Mouse (Mus musculus): ENCODE data around the gene Tbc1d24. TPM values are rescaled to one million over a fixed set of nuclear protein-coding genes. Genes with fewer than 3 reads are reported as not detected.

Tbc1d24 gene
- total and polyA plus RNA-seq, 3 experiments, result 4.2 to 6.6 (median 4.5) TPM

DNA sequence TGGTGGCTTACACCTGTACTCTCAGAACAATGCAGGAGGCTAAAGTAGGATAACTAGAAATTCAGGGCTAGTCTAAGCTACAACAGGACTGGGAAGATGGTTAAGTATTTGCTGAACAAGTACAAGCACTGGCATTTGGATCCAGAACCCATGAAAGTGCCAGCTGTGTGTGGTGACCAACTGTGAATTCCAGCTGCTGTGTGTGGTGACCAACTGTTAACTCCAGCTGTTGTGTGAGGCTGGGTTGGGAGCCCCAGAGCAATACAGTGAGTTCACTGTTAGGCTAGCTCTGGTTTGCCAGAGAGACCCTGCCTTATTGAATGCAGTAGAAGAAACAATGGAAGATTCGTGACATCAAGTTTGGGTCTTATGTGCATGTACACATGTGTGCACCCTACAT is 31.1 kb upstream of the Tbc1d24 start:
- H3K9ac ChIP-seq (ENCODE audit: insufficient read depth, low read depth), result no peak overlapping the region
- no peak overlapping the region for H3K4me3 ChIP-seq (replicated peaks in 1 of 3; ENCODE audit: low read depth in 2 of 3, low read length in 2 of 3, poor library complexity in 1 of 3)
- no peak for TF ChIP-seq E2F4 (IDR thresholded peaks at IDR 0.05; ENCODE audit: insufficient replicate concordance, low read depth, low read length)
- TF ChIP-seq GABPA (IDR thresholded peaks at IDR 0.05; ENCODE audit: insufficient replicate concordance, low read depth, low read length), result no peak
- TF ChIP-seq EP300 (IDR thresholded peaks at IDR 0.05; ENCODE audit: low read length), result no peak
- no peak for TF ChIP-seq CHD2 (IDR thresholded peaks at IDR 0.05; ENCODE audit: low read length)
- TF ChIP-seq RAD21 (IDR thresholded peaks at IDR 0.05; ENCODE audit: low read depth, low read length), result no peak
- TF ChIP-seq IRF4 (IDR thresholded peaks at IDR 0.05; ENCODE audit: low read depth, low read length), result no peak
- no peak for TF ChIP-seq BHLHE40 (IDR thresholded peaks at IDR 0.05; ENCODE audit: low read depth, low read length)
- TF ChIP-seq ZKSCAN1 (IDR thresholded peaks at IDR 0.05; ENCODE audit: borderline replicate concordance, low read depth, low read length), result no peak
- no peak for TF ChIP-seq MAZ (IDR thresholded peaks at IDR 0.05; ENCODE audit: low read depth, low read length)
- no peak for TF ChIP-seq TCF12 (IDR thresholded peaks at IDR 0.05; ENCODE audit: low read depth, low read length)
- TF ChIP-seq TBP (conservative IDR thresholded peaks at IDR 0.05; ENCODE audit: low read depth, low read length), result no peak
- no peak for TF ChIP-seq USF2 (conservative IDR thresholded peaks at IDR 0.05; ENCODE audit: low read depth, low read length)
- no peak for TF ChIP-seq POLR2A (IDR thresholded peaks at IDR 0.05; ENCODE audit: low read depth, low read length)
- H3K79me2 ChIP-seq (replicated peaks; ENCODE audit: control insufficient read depth, extremely low read depth, insufficient read depth, poor library complexity, severe bottlenecking), result no peaks in the 10 kb centered on the region
- H3K27me3 ChIP-seq (replicated peaks), result no peaks in the 10 kb centered on the region
- no peak overlapping the region for H3K4me2 ChIP-seq (ENCODE audit: insufficient read depth, low read depth, poor library complexity, severe bottlenecking)
- H3K4me1 ChIP-seq (ENCODE audit: control insufficient read depth in 1 of 2, insufficient read depth in 2 of 2), result peaks cover 0 to 8% of the 10 kb centered on the region in 2 experiments; a peak in 1 of 4 replicates
- in situ Hi-C loops (cut with MboI; ENCODE audit: low pct_ligation_motif_present, low pct_unique_long_range_greater_than_20kb, low sequenced_read_pairs), result no loop called here
- DNase-seq (ENCODE audit: extremely low read depth), result no peak
- H3K27ac ChIP-seq (ENCODE audit: insufficient read depth, low read depth), result no peak overlapping the region
- peaks cover 80 to 97% of the 10 kb centered on the region in 2 experiments for H3K36me3 ChIP-seq (replicated peaks in 1 of 2; ENCODE audit: control insufficient read depth in 1 of 2, insufficient read depth in 1 of 2, low read length in 1 of 2)
- dilution Hi-C loops (cut with MboI; ENCODE audit: extremely low pct_ligation_motif_present, extremely low pct_unique_long_range_greater_than_20kb, low sequenced_read_pairs), result no loop called here
- H3K9me3 ChIP-seq (replicated peaks; ENCODE audit: low read length), result peaks cover 14% of the 10 kb centered on the region

DNA sequence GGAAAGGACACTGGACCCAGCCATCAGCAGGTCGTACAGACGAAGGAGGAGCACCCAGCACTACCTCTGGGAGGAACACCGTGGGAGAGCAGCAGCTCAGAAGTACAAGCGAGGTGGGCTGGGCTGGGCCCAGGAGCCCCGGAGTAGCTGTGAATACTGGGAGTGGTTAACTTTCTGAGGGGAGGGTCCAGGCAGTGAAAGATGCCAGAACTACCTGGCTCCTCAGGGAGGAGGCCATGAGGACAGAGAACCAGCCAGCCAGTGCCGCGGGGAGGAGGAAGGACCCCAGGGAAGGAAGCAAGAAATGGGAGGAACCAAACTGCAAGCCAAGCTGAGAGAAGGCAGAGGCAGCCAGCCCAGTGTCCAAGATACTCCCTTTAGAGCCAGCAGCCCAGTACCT is 22.6 kb upstream of the Tbc1d24 start:
- dilution Hi-C loops (cut with MboI; ENCODE audit: extremely low pct_ligation_motif_present, extremely low pct_unique_long_range_greater_than_20kb, low sequenced_read_pairs), result no loop called here
- H3K9ac ChIP-seq (ENCODE audit: insufficient read depth, low read depth), result no peak overlapping the region

DNA sequence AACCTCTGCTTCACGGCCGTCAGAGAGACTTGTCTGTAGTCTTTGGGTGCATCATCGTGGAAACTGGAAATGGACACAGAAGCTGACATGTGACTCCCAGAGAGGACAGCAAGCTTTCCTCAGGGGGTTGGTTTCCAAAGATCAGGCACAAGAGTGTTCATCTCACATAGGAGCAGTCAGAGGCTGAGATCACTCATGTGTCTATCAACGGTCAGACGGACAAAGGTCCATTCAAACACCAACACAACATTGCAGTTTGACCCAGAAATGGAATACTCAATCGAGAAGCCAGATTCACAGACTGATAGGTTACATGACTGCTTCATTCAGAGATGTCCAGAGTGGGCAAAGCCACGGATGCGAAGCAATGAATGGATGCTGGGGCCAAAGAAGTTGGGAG is 21.4 kb upstream of the Tbc1d24 start:
- H3K79me2 ChIP-seq (replicated peaks; ENCODE audit: control insufficient read depth, extremely low read depth, insufficient read depth, poor library complexity, severe bottlenecking), result no peaks in the 10 kb centered on the region
- H3K27ac ChIP-seq (ENCODE audit: insufficient read depth, low read depth), result no peak overlapping the region
- no peak overlapping the region for H3K9ac ChIP-seq (ENCODE audit: insufficient read depth, low read depth)
- H3K4me3 ChIP-seq (replicated peaks in 1 of 3; ENCODE audit: low read depth in 2 of 3, low read length in 2 of 3, poor library complexity in 1 of 3), result no peak overlapping the region
- no peaks in the 10 kb centered on the region for H3K27me3 ChIP-seq (replicated peaks)
- H3K4me1 ChIP-seq (ENCODE audit: control insufficient read depth in 1 of 2, insufficient read depth in 2 of 2), result peaks cover 0 to 9% of the 10 kb centered on the region in 2 experiments; a peak in 2 of 4 replicates
- H3K36me3 ChIP-seq (replicated peaks in 1 of 2; ENCODE audit: control insufficient read depth in 1 of 2, insufficient read depth in 1 of 2, low read length in 1 of 2), result peaks cover 72 to 95% of the 10 kb centered on the region in 2 experiments
- no peak for DNase-seq (ENCODE audit: extremely low read depth)
- no peak overlapping the region for H3K4me2 ChIP-seq (ENCODE audit: insufficient read depth, low read depth, poor library complexity, severe bottlenecking)
- in situ Hi-C loops (cut with MboI; ENCODE audit: low pct_ligation_motif_present, low pct_unique_long_range_greater_than_20kb, low sequenced_read_pairs) (no loop called here), dilution Hi-C loops (cut with MboI; ENCODE audit: extremely low pct_ligation_motif_present, extremely low pct_unique_long_range_greater_than_20kb, low sequenced_read_pairs) (no loop called here)
- TF ChIP-seq ZNF384 (IDR thresholded peaks at IDR 0.05; ENCODE audit: low read depth, low read length), result no peak
- no peak for TF ChIP-seq ELF1 (IDR thresholded peaks at IDR 0.05; ENCODE audit: low read depth, low read length)
- no peak for TF ChIP-seq E2F4 (IDR thresholded peaks at IDR 0.05; ENCODE audit: insufficient replicate concordance, low read depth, low read length)
- TF ChIP-seq EP300 (IDR thresholded peaks at IDR 0.05; ENCODE audit: low read length), result no peak
- TF ChIP-seq IRF4 (IDR thresholded peaks at IDR 0.05; ENCODE audit: low read depth, low read length), result no peak
- TF ChIP-seq CTCF (conservative IDR thresholded peaks at IDR 0.05 in 1 of 2, IDR thresholded peaks at IDR 0.05 in 1 of 2; ENCODE audit: low read depth in 2 of 2, low read length in 2 of 2), result no peak
- TF ChIP-seq GABPA (IDR thresholded peaks at IDR 0.05; ENCODE audit: insufficient replicate concordance, low read depth, low read length), result no peak
- no peak for TF ChIP-seq MAFK (IDR thresholded peaks at IDR 0.05; ENCODE audit: insufficient replicate concordance, low read length)
- no peak for TF ChIP-seq PAX5 (IDR thresholded peaks at IDR 0.05; ENCODE audit: low read length)
- no peak for TF ChIP-seq RCOR1 (conservative IDR thresholded peaks at IDR 0.05; ENCODE audit: low read depth, low read length)
- TF ChIP-seq TBP (conservative IDR thresholded peaks at IDR 0.05; ENCODE audit: low read depth, low read length), result no peak
- no peak for TF ChIP-seq SMC3 (IDR thresholded peaks at IDR 0.05; ENCODE audit: low read depth, low read length)
- no peak for TF ChIP-seq USF2 (conservative IDR thresholded peaks at IDR 0.05; ENCODE audit: low read depth, low read length)
- no peak for TF ChIP-seq MYC (IDR thresholded peaks at IDR 0.05; ENCODE audit: low read depth, low read length)
- no peak for TF ChIP-seq MEF2A (IDR thresholded peaks at IDR 0.05; ENCODE audit: borderline replicate concordance, low read depth, low read length)
- H3K9me3 ChIP-seq (replicated peaks; ENCODE audit: low read length), result no peaks in the 10 kb centered on the region

More for the DNA sequence above, 22.6 kb upstream of the Tbc1d24 start:
- no peak for DNase-seq (ENCODE audit: extremely low read depth)
- H3K27ac ChIP-seq (ENCODE audit: insufficient read depth, low read depth), result no peak overlapping the region
- TF ChIP-seq TBP (conservative IDR thresholded peaks at IDR 0.05; ENCODE audit: low read depth, low read length), result no peak
- no peaks in the 10 kb centered on the region for H3K79me2 ChIP-seq (replicated peaks; ENCODE audit: control insufficient read depth, extremely low read depth, insufficient read depth, poor library complexity, severe bottlenecking)
- no peaks in the 10 kb centered on the region for H3K27me3 ChIP-seq (replicated peaks)
- no peak overlapping the region for H3K4me2 ChIP-seq (ENCODE audit: insufficient read depth, low read depth, poor library complexity, severe bottlenecking)
- in situ Hi-C loops (cut with MboI; ENCODE audit: low pct_ligation_motif_present, low pct_unique_long_range_greater_than_20kb, low sequenced_read_pairs), result no loop called here
- peaks cover 76 to 97% of the 10 kb centered on the region in 2 experiments for H3K36me3 ChIP-seq (replicated peaks in 1 of 2; ENCODE audit: control insufficient read depth in 1 of 2, insufficient read depth in 1 of 2, low read length in 1 of 2)
- no peak overlapping the region for H3K4me3 ChIP-seq (replicated peaks in 1 of 3; ENCODE audit: low read depth in 2 of 3, low read length in 2 of 3, poor library complexity in 1 of 3)
- no peaks in the 10 kb centered on the region for H3K9me3 ChIP-seq (replicated peaks; ENCODE audit: low read length)
- peaks cover 0 to 9% of the 10 kb centered on the region in 2 experiments; a peak in 2 of 4 replicates for H3K4me1 ChIP-seq (ENCODE audit: control insufficient read depth in 1 of 2, insufficient read depth in 2 of 2)
